Mouse (Mus musculus): Measurements from ENCODE around the gene Pam.

GRCm38 (mm10) chr1:97748163-97748562 lies 347.3 kb downstream of the Pam start:
- TF ChIP-seq CTCF (IDR thresholded peaks at IDR 0.05; ENCODE audit: borderline replicate concordance, insufficient read depth, low read length) (no peak), POLR2A (IDR thresholded peaks at IDR 0.05; ENCODE audit: low read depth, low read length) (no peak)

Measured in embryonic fibroblast, embryonic 13.5 days (primary cell).